Mouse (Mus musculus) CH12.LX (cell line): ENCODE measurements around the gene Arhgef28. TPM values are rescaled to one million over a fixed set of nuclear protein-coding genes. Genes with fewer than 3 reads are reported as not detected.
A peak's percentile ranks its signal among the peaks of the same experiment; 100 is the strongest.

Experiments
- DNase-seq: peaks from one replicate; pipeline ENCODE4 v3.0.0-alpha.2; 2013; ENCODE audit errors: extremely low read depth
- H3K27ac ChIP-seq: 2 replicates; pipeline ENCODE4 v1.5.1; 2012; ENCODE audit warnings: low read depth, mild to moderate bottlenecking, control low read depth, moderate library complexity; ENCODE audit not compliant: insufficient read depth
- H3K27me3 ChIP-seq: replicated peaks from 2 replicates; pipeline ENCODE3; 2012; ENCODE audit warnings: inconsistent platforms
- H3K36me3 ChIP-seq, 2 experiments: replicated peaks in 1 of 2; 2 replicates each; pipeline versions ENCODE3 to v1.6.1; 2012; ENCODE audit warnings: inconsistent platforms in 1 of 2, low read length in 1 of 2, mild to moderate bottlenecking in 1 of 2, mixed read lengths in 1 of 2, moderate library complexity in 1 of 2; ENCODE audit not compliant: control insufficient read depth in 1 of 2, insufficient read depth in 1 of 2
- H3K4me1 ChIP-seq, 2 experiments: 2 replicates each; pipeline ENCODE4 v1.6.1; 2012; ENCODE audit warnings: inconsistent platforms in 1 of 2, moderate library complexity in 1 of 2; ENCODE audit not compliant: insufficient read depth in 2 of 2, control insufficient read depth in 1 of 2
- H3K4me2 ChIP-seq: 2 replicates; pipeline ENCODE4 v1.6.1; 2012; ENCODE audit warnings: low read depth, mild to moderate bottlenecking, control low read depth; ENCODE audit not compliant: poor library complexity, insufficient read depth, severe bottlenecking
- H3K4me3 ChIP-seq, 3 experiments: fragments of 150-350 bp in 1 of 3; sonication (generic) in 1 of 3; replicated peaks in 1 of 3; 2 replicates each; pipeline versions ENCODE3 to v1.5.1; 2011 to 2012; ENCODE audit warnings: low read depth in 2 of 3, low read length in 2 of 3, mild to moderate bottlenecking in 2 of 3, moderate library complexity in 2 of 3, control low read depth in 1 of 3, improper control_type of control experiment in 1 of 3, inconsistent platforms in 1 of 3, mixed read lengths in 1 of 3; ENCODE audit not compliant: poor library complexity in 1 of 3
- H3K79me2 ChIP-seq: replicated peaks from 2 replicates; pipeline ENCODE4 v1.6.1; 2012; ENCODE audit warnings: mild to moderate bottlenecking, moderate library complexity; ENCODE audit not compliant: control insufficient read depth, poor library complexity, insufficient read depth, severe bottlenecking; ENCODE audit errors: extremely low read depth
- H3K9ac ChIP-seq: 2 replicates; pipeline ENCODE4 v1.6.1; 2012; ENCODE audit warnings: low read depth, mild to moderate bottlenecking, control low read depth, moderate library complexity; ENCODE audit not compliant: insufficient read depth
- H3K9me3 ChIP-seq: replicated peaks from 2 replicates; pipeline ENCODE3; 2012; ENCODE audit warnings: low read length, inconsistent platforms, mixed read lengths
- BHLHE40 ChIP-seq: IDR thresholded peaks from 2 replicates; pipeline ENCODE4 v1.6.1; 2011; ENCODE audit warnings: mild to moderate bottlenecking, low read depth, low read length, improper control_type of control experiment
- CHD1 ChIP-seq: IDR thresholded peaks from 2 replicates; pipeline ENCODE4 v1.6.1; 2012; ENCODE audit warnings: low read depth, low read length, improper control_type of control experiment, inconsistent platforms
- CHD2 ChIP-seq: IDR thresholded peaks from 2 replicates; pipeline ENCODE4 v1.6.1; 2011; ENCODE audit warnings: low read length, improper control_type of control experiment
- E2F4 ChIP-seq: IDR thresholded peaks from 2 replicates; pipeline ENCODE4 v1.6.1; 2011; ENCODE audit warnings: low read depth, low read length, improper control_type of control experiment; ENCODE audit not compliant: insufficient replicate concordance
- ELF1 ChIP-seq: IDR thresholded peaks from 2 replicates; pipeline ENCODE4 v1.6.1; 2014; ENCODE audit warnings: low read depth, mild to moderate bottlenecking, inconsistent platforms, low read length, improper control_type of control experiment
- EP300 ChIP-seq: IDR thresholded peaks from 2 replicates; pipeline ENCODE4 v1.6.1; 2011; ENCODE audit warnings: low read length, improper control_type of control experiment
- ETS1 ChIP-seq: conservative IDR thresholded peaks from 2 replicates; pipeline ENCODE4 v1.6.1; 2012; ENCODE audit warnings: low read depth, mild to moderate bottlenecking, inconsistent platforms, low read length, improper control_type of control experiment, moderate library complexity
- GABPA ChIP-seq: IDR thresholded peaks from 2 replicates; pipeline ENCODE4 v1.6.1; 2012; ENCODE audit warnings: low read depth, low read length, improper control_type of control experiment, inconsistent platforms; ENCODE audit not compliant: insufficient replicate concordance
- IRF4 ChIP-seq: IDR thresholded peaks from 2 replicates; pipeline ENCODE4 v1.6.1; 2014; ENCODE audit warnings: low read depth, mild to moderate bottlenecking, inconsistent platforms, low read length, improper control_type of control experiment
- JUN ChIP-seq: IDR thresholded peaks from 2 replicates; pipeline ENCODE4 v1.6.1; 2011; ENCODE audit warnings: low read depth, mild to moderate bottlenecking, low read length, improper control_type of control experiment, moderate library complexity; ENCODE audit not compliant: insufficient read depth
- KAT2A ChIP-seq: IDR thresholded peaks from 2 replicates; pipeline ENCODE4 v1.6.1; 2012; ENCODE audit warnings: low read length, improper control_type of control experiment, inconsistent platforms; ENCODE audit not compliant: insufficient replicate concordance
- MAFK ChIP-seq: IDR thresholded peaks from 2 replicates; pipeline ENCODE4 v1.6.1; 2011; ENCODE audit warnings: low read length, improper control_type of control experiment; ENCODE audit not compliant: insufficient replicate concordance
- NELFE ChIP-seq: IDR thresholded peaks from 2 replicates; pipeline ENCODE4 v1.6.1; 2011; ENCODE audit warnings: low read depth, low read length, improper control_type of control experiment
- RAD21 ChIP-seq: IDR thresholded peaks from 2 replicates; pipeline ENCODE4 v1.6.1; 2011; ENCODE audit warnings: low read depth, mild to moderate bottlenecking, low read length, improper control_type of control experiment, moderate library complexity
- RCOR1 ChIP-seq: conservative IDR thresholded peaks from 2 replicates; pipeline ENCODE4 v1.6.1; 2012; ENCODE audit warnings: low read depth, mild to moderate bottlenecking, inconsistent platforms, low read length, improper control_type of control experiment
- ZNF384 ChIP-seq: IDR thresholded peaks from 2 replicates; pipeline ENCODE4 v1.6.1; 2012; ENCODE audit warnings: low read depth, low read length, improper control_type of control experiment, inconsistent platforms
- dilution Hi-C: fragments of 300-500 bp; cut with MboI; formaldehyde crosslinking; loops from 2 replicates; pipeline ENCODE4 v1.14.3; 2020; ENCODE audit warnings: low sequenced_read_pairs; ENCODE audit not compliant: extremely low pct_unique_long_range_greater_than_20kb, extremely low pct_ligation_motif_present
- in situ Hi-C: fragments of 300-500 bp; cut with MboI; formaldehyde crosslinking; loops from 3 replicates; pipeline ENCODE4 v1.14.3; 2019; ENCODE audit warnings: low sequenced_read_pairs, low pct_ligation_motif_present, low pct_unique_long_range_greater_than_20kb, mixed read lengths
- polyA plus RNA-seq: library from polyadenylated mRNA; unstranded; fragments of >175 nt; gene quantifications from 2 replicates; pipeline ENCODE4 v1.2.1, GENCODE M21; 2012; ENCODE audit warnings: low read depth; ENCODE audit not compliant: insufficient read length
- total RNA-seq, 2 experiments: library from RNA; depleted of rRNA; stranded (reverse); fragments of 300-350 nt in 1 of 2; fragments of >200 nt in 1 of 2; gene quantifications; 2 replicates each; pipeline ENCODE4 v1.2.3; 2012 to 2014

Arhgef28 gene
- total and polyA plus RNA-seq, 3 experiments = 0.07 to 0.24 (median 0.08) TPM

GRCm38 (mm10) chr13:98132264-98132663 lies 74.0 kb downstream of the Arhgef28 start:
- dilution Hi-C loops (no loop called here), in situ Hi-C loops (no loop called here)
- H3K79me2 ChIP-seq = no peaks in the 10 kb centered on the region
- H3K27me3 ChIP-seq = no peaks in the 10 kb centered on the region
- no peak overlapping the region for H3K4me2 ChIP-seq
- peaks cover 0 to 16% of the 10 kb centered on the region in 2 experiments; a peak in 2 of 4 replicates for H3K4me1 ChIP-seq
- H3K9ac ChIP-seq = no peak overlapping the region
- H3K4me3 ChIP-seq = no peak overlapping the region
- H3K27ac ChIP-seq = no peak overlapping the region
- no peaks in the 10 kb centered on the region for H3K9me3 ChIP-seq
- TF ChIP-seq CHD2 = no peak
- TF ChIP-seq ZNF384 = peak; percentile 70
- no peak for DNase-seq
- no peaks in the 10 kb centered on the region for H3K36me3 ChIP-seq

- H3K4me2 ChIP-seq = no peak overlapping the region
- no peak overlapping the region for H3K27ac ChIP-seq
- H3K79me2 ChIP-seq = no peaks in the 10 kb centered on the region
- H3K36me3 ChIP-seq = no peaks in the 10 kb centered on the region
- dilution Hi-C loops (no loop called here), in situ Hi-C loops (no loop called here)
- H3K9me3 ChIP-seq = no peaks in the 10 kb centered on the region
- H3K27me3 ChIP-seq = no peaks in the 10 kb centered on the region
- TF ChIP-seq E2F4 (no peak), KAT2A (no peak), MAFK (no peak), GABPA (no peak), RAD21 (no peak), EP300 (no peak), JUN (no peak), IRF4 (no peak), CHD1 (no peak)
- no peak for DNase-seq
- no peak overlapping the region for H3K9ac ChIP-seq
- H3K4me3 ChIP-seq = no peak overlapping the region
- H3K4me1 ChIP-seq = peaks cover 0 to 38% of the 10 kb centered on the region in 2 experiments; a peak in 2 of 4 replicates
These were observed 80.6 kb downstream of the Arhgef28 start for GRCm38 (mm10) chr13:98125666-98126065.

- peak overlapping the region; percentile 52; the same call in 1 of the 2 replicates for H3K4me2 ChIP-seq
- no peak overlapping the region for H3K4me3 ChIP-seq
- H3K27ac ChIP-seq = no peak overlapping the region
- no peaks in the 10 kb centered on the region for H3K36me3 ChIP-seq
- dilution Hi-C loops = no loop called here
- peak; percentile 68 for DNase-seq
- H3K4me1 ChIP-seq = peaks cover 0 to 38% of the 10 kb centered on the region in 2 experiments; a peak in 2 of 4 replicates
- H3K9me3 ChIP-seq = peaks cover 2% of the 10 kb centered on the region
- TF ChIP-seq BHLHE40 (peak; percentile 47; the same call in 1 of the 2 replicates), ELF1 (peak; percentile 63), RCOR1 (no peak), ETS1 (peak; percentile 52), NELFE (no peak)
- in situ Hi-C loops = no loop called here
- H3K27me3 ChIP-seq = no peaks in the 10 kb centered on the region
- no peak overlapping the region for H3K9ac ChIP-seq
- no peaks in the 10 kb centered on the region for H3K79me2 ChIP-seq
These were observed 82.0 kb downstream of the Arhgef28 start for GRCm38 (mm10) chr13:98124113-98124745.
